Mouse (Mus musculus): ENCODE results near the gene St6galnac5. TPM values are rescaled to one million over a fixed set of nuclear protein-coding genes. Genes with fewer than 3 reads are reported as not detected.

The St6galnac5 gene
- total and polyA plus RNA-seq, 2 experiments = not detected

- Histone ChIP-seq H3K36me3 (ENCODE audit: control insufficient read depth, insufficient read depth, low read length) (no peaks in the 10 kb centered on the region), H3K4me3 (ENCODE audit: insufficient read depth, low read depth, low read length) (no peak overlapping the region)
- DNase-seq (ENCODE audit: extremely low read depth, low read depth, low spot score) = no peak
Measured at GRCm38 (mm10) chr3:152867654-152868525, 114.2 kb downstream of the St6galnac5 start.

GRCm38 (mm10) chr3:152866035-152866965 lies 115.7 kb downstream of the St6galnac5 start:
- Histone ChIP-seq H3K79me2 (ENCODE audit: control insufficient read depth, insufficient read depth, low read length) (no peaks in the 10 kb centered on the region), H3K27me3 (ENCODE audit: control insufficient read depth, insufficient read depth, low read length) (no peaks in the 10 kb centered on the region), H3K4me3 (ENCODE audit: insufficient read depth, low read depth, low read length) (no peak overlapping the region), H3K9ac (ENCODE audit: low read depth, low read length) (no peak overlapping the region), H3K27ac (replicated peaks; ENCODE audit: insufficient read depth, low read depth, low read length) (no peak overlapping the region), H3K36me3 (ENCODE audit: control insufficient read depth, insufficient read depth, low read length) (no peaks in the 10 kb centered on the region), H3K4me1 (ENCODE audit: control insufficient read depth, insufficient read depth, low read length) (no peaks in the 10 kb centered on the region)
- TF ChIP-seq POLR2A (IDR thresholded peaks at IDR 0.05; ENCODE audit: extremely low read depth, insufficient read depth, low read length) (no peak), CTCF (IDR thresholded peaks at IDR 0.05; ENCODE audit: low read depth, low read length) (no peak)
- 87% methylated on average over 22 of the region's 22 CpGs for WGBS
- DNase-seq (ENCODE audit: extremely low read depth, low read depth, low spot score) = no peak

More at GRCm38 (mm10) chr3:152867654-152868525, 114.2 kb downstream of the St6galnac5 start:
- Histone ChIP-seq H3K79me2 (ENCODE audit: control insufficient read depth, insufficient read depth, low read length) (no peaks in the 10 kb centered on the region), H3K9ac (ENCODE audit: low read depth, low read length) (no peak overlapping the region), H3K27ac (replicated peaks; ENCODE audit: insufficient read depth, low read depth, low read length) (no peak overlapping the region), H3K27me3 (ENCODE audit: control insufficient read depth, insufficient read depth, low read length) (no peaks in the 10 kb centered on the region), H3K4me1 (ENCODE audit: control insufficient read depth, insufficient read depth, low read length) (no peaks in the 10 kb centered on the region)
- WGBS = 83% methylated on average over 12 of the region's 12 CpGs
- TF ChIP-seq POLR2A (IDR thresholded peaks at IDR 0.05; ENCODE audit: extremely low read depth, insufficient read depth, low read length) = no peak
- TF ChIP-seq CTCF (IDR thresholded peaks at IDR 0.05; ENCODE audit: low read depth, low read length) = no peak

GRCm38 (mm10) chr3:152861978-152862377 lies 120.1 kb downstream of the St6galnac5 start:
- TF ChIP-seq CTCF (IDR thresholded peaks at IDR 0.05; ENCODE audit: low read depth, low read length) = no peak
- DNase-seq (ENCODE audit: extremely low read depth, low read depth, low spot score) = no peak
- no peak overlapping the region for H3K27ac ChIP-seq (replicated peaks; ENCODE audit: insufficient read depth, low read depth, low read length)
- 44% methylated on average over 1 of the region's 1 CpGs for WGBS
- H3K79me2 ChIP-seq (ENCODE audit: control insufficient read depth, insufficient read depth, low read length) = no peaks in the 10 kb centered on the region
- H3K27me3 ChIP-seq (ENCODE audit: control insufficient read depth, insufficient read depth, low read length) = no peaks in the 10 kb centered on the region
- no peak overlapping the region for H3K4me3 ChIP-seq (ENCODE audit: insufficient read depth, low read depth, low read length)
- no peak overlapping the region for H3K9ac ChIP-seq (ENCODE audit: low read depth, low read length)
- no peaks in the 10 kb centered on the region for H3K4me1 ChIP-seq (ENCODE audit: control insufficient read depth, insufficient read depth, low read length)
- no peaks in the 10 kb centered on the region for H3K36me3 ChIP-seq (ENCODE audit: control insufficient read depth, insufficient read depth, low read length)

GRCm38 (mm10) chr3:152861450-152861849 lies 120.6 kb downstream of the St6galnac5 start:
- 80% methylated on average over 4 of the region's 4 CpGs for WGBS
- no peaks in the 10 kb centered on the region for H3K79me2 ChIP-seq (ENCODE audit: control insufficient read depth, insufficient read depth, low read length)
- H3K27ac ChIP-seq (replicated peaks; ENCODE audit: insufficient read depth, low read depth, low read length) = no peak overlapping the region
- TF ChIP-seq POLR2A (IDR thresholded peaks at IDR 0.05; ENCODE audit: extremely low read depth, insufficient read depth, low read length) (no peak), CTCF (IDR thresholded peaks at IDR 0.05; ENCODE audit: low read depth, low read length) (no peak)
- H3K36me3 ChIP-seq (ENCODE audit: control insufficient read depth, insufficient read depth, low read length) = no peaks in the 10 kb centered on the region
- H3K4me1 ChIP-seq (ENCODE audit: control insufficient read depth, insufficient read depth, low read length) = no peaks in the 10 kb centered on the region
- H3K4me3 ChIP-seq (ENCODE audit: insufficient read depth, low read depth, low read length) = no peak overlapping the region
- no peak overlapping the region for H3K9ac ChIP-seq (ENCODE audit: low read depth, low read length)
- H3K27me3 ChIP-seq (ENCODE audit: control insufficient read depth, insufficient read depth, low read length) = no peaks in the 10 kb centered on the region
- DNase-seq (ENCODE audit: extremely low read depth, low read depth, low spot score) = no peak

- Histone ChIP-seq H3K36me3 (ENCODE audit: control insufficient read depth, insufficient read depth, low read length) (no peaks in the 10 kb centered on the region), H3K4me1 (ENCODE audit: control insufficient read depth, insufficient read depth, low read length) (no peaks in the 10 kb centered on the region), H3K27ac (replicated peaks; ENCODE audit: insufficient read depth, low read depth, low read length) (no peak overlapping the region), H3K4me3 (ENCODE audit: insufficient read depth, low read depth, low read length) (no peak overlapping the region), H3K79me2 (ENCODE audit: control insufficient read depth, insufficient read depth, low read length) (no peaks in the 10 kb centered on the region), H3K9ac (ENCODE audit: low read depth, low read length) (no peak overlapping the region), H3K27me3 (ENCODE audit: control insufficient read depth, insufficient read depth, low read length) (no peaks in the 10 kb centered on the region)
- TF ChIP-seq CTCF (IDR thresholded peaks at IDR 0.05; ENCODE audit: low read depth, low read length) = no peak
- TF ChIP-seq POLR2A (IDR thresholded peaks at IDR 0.05; ENCODE audit: extremely low read depth, insufficient read depth, low read length) = no peak
- WGBS = 70% methylated on average over 10 of the region's 10 CpGs
- DNase-seq (ENCODE audit: extremely low read depth, low read depth, low spot score) = no peak
Measured at GRCm38 (mm10) chr3:152856095-152856494, 126.0 kb downstream of the St6galnac5 start.

Data from liver, adult 2 months (tissue).